Mouse (Mus musculus): ENCODE results near the gene Trim31.
"Not testable (repeated sequence)": the region's sequence is repeated elsewhere in the genome, so short reads cannot be mapped to it uniquely, and the experiment has no call there.

The Trim31 gene

DNA sequence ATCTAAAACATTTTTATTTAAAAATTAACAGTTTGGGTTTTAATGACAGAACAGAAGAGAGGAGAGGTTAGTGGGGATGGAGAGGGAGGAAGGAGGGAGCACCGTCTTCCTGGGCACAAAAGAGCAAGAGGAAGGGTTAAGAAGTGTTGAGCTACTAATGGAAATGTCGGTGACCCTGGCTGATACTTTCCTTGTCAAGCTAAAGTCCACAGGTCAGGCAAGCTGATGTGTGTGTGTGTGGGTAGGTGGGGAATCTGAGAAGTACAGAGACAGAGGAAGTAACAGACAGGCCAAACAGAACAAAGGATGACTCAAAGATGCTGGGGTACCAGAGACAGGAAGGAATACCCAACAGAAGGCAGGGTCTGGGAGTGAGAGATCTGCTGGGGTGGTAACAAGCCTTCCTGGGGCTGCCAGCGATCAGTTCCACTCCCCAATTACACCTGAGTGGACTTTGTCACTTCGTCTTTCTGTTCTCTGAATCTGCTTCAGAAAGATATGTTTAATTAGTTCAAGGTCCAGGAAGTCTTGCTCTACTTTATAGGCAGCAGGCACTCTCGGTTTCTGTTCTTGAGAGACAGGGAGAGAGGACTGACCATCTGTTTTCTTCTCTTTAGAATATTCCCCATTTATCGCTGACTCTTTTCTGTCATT lies at the start of gene Trim31:
TSS of gene Trim31 (plus strand) at position 567 of the 654 bp plus-strand sequence.
- DNase-seq (ENCODE audit: low read depth, low spot score): no peak

GRCm38 (mm10) chr17:36848911-36849310 lies 49.0 kb upstream of the Trim31 start:
- peak; percentile 47 for DNase-seq (ENCODE audit: low read depth, low spot score)

DNA sequence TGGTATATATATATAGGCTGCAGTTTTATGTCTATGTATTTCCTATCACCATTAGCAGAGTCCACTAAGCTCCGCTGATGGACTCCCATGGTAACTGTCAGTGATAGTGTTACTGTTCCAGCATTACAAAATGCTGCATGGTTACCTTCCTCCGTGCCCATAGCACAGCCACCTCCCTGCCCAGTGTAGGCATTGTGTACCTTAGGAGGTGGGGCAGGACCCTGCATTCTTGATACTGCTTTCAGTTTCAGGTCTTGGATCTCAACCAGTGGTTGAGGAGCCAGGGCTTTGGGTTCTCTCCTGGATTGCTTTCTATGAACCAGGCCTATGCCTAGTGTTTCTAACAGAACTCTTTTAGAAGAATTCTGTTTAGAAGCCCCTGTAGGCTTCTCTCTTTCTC lies 47.9 kb upstream of the Trim31 start:
- no peak for DNase-seq (ENCODE audit: low read depth, low spot score)

DNA sequence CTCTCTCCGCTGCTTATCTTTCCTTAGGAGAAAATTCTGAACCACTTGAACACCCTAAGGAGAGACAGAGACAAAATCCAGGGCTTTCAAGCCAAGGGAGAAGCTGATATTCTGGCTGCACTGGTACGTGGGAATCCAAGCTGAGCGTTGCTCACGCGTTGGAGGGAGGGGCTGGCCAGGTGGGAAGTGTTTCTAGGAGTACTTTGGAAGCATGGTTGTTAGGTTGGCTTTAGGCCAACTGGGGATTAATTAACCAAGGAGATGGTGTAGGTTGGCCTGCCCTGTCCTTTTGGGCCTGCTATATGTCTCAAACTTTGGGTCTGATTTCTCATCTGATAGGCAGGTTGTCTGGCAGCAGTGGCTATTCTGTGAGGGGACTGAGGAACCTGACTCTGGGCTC lies 46.7 kb upstream of the Trim31 start:
- no peak for DNase-seq (ENCODE audit: low read depth, low spot score)

GRCm38 (mm10) chr17:36851627-36852026 lies 46.3 kb upstream of the Trim31 start:
- no peak for DNase-seq (ENCODE audit: low read depth, low spot score)

DNA sequence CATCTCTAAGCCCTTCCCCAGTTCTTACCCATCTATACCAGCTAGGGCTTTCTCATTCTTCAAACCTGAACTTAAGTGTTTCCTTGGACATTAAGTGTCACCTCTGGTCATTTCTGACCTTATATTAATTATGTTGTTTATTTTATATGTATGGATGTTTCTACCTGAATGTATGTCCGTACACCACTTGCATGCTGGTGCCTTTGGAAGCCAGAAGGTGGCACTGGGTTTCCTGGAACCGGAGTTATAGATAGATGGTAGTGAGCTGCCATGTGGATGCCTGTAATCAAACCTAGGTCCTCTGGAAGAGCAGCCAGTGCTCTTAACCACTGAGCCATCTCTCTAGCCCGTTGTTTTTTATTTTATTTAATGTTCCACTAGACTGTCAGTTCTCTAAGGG lies 42.4 kb upstream of the Trim31 start:
- no peak for DNase-seq (ENCODE audit: low read depth, low spot score)

DNA sequence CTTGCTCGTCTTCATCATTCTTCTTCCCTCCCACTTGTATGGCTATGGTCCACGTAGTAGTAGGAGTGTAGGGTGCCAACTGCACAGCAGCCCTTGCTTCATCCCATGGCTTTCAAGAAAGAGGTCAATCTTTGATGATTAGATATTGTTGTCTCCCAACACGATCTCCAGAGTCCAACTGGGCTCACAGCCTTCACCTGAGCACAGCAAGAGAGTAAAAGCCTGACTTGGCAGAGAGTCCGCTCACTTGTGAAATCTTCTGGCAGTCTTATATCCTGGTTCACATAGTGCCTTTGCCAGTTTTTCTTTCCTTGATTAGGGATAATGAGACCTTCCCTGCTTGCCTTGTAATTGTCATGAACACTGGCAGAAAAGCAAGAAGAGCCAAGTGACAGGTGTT lies 41.7 kb upstream of the Trim31 start:
- no peak for DNase-seq (ENCODE audit: low read depth, low spot score)

GRCm38 (mm10) chr17:36858181-36858580 lies 39.7 kb upstream of the Trim31 start:
- no peak for DNase-seq (ENCODE audit: low read depth, low spot score)

GRCm38 (mm10) chr17:36861680-36862079 lies 36.2 kb upstream of the Trim31 start:
- DNase-seq (ENCODE audit: low read depth, low spot score): no peak

DNA sequence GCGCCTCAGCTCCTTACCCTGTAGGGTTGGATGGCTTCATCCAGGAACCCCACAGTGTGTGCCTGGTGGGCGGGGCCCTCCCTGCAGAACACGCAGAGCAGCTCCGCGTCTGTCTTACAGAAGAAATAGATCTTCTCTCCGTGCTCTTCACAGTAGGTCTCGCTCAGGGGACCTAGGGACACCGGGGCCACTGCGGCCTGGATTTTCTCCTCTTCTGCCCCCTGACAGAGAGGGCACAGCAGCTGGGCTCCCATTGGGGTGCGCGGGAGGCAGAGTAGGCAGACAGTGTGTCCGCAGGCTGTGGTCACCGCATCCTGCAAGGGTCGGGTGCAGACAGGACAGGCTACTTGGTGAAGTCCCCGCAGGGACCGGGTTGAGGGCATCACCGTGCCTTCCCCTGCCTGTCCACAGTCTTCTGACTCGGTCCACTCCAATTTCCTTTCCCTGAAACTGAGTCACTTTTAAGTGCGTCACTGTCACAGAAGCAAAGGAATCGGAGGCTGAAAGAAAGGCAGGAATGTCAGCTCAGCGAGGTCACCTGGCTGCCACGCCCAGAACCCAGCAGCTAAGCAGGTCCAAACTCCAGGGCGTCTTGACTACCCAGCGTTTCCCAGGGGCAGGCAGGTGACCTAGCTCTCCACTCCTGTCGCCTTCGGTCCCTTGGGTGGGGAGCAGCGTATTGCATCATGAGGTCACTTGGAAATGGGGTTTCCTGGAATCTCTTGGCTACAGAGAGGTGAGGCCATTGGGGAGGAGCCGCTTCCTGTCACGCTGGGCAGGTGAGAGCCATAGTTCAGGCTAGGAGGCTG lies 31.0 kb upstream of the Trim31 start, which contains the start of gene Trim15:
TSS of gene Trim15 (minus strand) at position 492 of the 809 bp plus-strand sequence.
- no peak for DNase-seq (ENCODE audit: low read depth, low spot score)

DNA sequence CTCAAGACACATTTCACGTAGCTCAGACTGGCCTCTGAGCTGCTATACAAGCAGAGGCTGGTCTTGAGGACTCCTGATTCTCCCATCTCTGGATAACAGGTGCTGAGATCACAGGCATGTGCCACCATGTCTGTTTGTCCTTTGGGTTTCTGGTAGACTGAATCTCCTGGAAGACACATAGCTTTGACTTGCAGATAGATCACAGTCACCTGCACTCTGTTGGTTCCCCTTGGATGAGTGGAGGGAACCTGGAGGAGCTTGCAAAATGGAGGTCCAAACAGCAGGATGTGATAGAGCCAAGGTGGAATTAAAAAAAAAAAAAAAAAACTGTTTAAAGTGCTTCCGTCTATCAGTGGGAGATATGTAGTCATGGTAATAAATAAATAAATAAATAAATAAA lies 29.1 kb upstream of the Trim31 start:
- DNase-seq (ENCODE audit: low read depth, low spot score): no peak

DNA sequence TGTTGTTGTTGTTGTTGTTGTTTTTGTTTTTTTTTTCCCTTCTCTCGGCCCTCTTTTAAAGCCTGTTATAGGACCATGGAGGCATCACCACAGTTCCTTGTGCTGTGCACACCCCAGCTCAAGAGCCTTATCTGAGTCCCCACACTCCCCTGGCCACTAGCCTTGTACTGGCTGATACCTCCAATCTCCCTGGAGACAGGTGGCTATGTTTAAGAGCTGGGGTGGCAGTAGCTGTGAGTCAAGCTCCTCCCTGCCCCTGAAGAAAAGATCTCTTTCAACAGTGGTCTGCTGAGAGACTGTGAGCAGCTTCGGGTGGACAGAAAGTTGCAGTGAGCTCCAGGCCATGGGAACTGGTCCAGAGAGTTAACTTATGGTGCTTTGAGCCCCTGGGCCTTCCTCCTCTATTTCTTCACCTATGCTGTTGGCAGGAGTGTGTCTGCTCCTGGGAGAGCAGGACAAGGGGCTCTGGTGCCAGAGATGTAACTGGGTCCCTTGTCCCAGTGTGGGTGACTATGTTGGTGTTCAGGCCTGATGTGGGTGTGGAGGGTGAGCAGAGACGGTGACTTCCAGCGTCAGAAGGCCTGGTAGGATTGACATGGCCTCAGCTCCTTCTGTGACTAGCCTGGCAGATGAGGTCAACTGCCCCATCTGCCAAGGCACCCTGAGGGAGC lies 28.5 kb upstream of the Trim31 start, which contains the start of gene Trim10:
TSS of gene Trim10 (plus strand) at position 291 of the 671 bp plus-strand sequence.
- no peak for DNase-seq (ENCODE audit: low read depth, low spot score)

DNA sequence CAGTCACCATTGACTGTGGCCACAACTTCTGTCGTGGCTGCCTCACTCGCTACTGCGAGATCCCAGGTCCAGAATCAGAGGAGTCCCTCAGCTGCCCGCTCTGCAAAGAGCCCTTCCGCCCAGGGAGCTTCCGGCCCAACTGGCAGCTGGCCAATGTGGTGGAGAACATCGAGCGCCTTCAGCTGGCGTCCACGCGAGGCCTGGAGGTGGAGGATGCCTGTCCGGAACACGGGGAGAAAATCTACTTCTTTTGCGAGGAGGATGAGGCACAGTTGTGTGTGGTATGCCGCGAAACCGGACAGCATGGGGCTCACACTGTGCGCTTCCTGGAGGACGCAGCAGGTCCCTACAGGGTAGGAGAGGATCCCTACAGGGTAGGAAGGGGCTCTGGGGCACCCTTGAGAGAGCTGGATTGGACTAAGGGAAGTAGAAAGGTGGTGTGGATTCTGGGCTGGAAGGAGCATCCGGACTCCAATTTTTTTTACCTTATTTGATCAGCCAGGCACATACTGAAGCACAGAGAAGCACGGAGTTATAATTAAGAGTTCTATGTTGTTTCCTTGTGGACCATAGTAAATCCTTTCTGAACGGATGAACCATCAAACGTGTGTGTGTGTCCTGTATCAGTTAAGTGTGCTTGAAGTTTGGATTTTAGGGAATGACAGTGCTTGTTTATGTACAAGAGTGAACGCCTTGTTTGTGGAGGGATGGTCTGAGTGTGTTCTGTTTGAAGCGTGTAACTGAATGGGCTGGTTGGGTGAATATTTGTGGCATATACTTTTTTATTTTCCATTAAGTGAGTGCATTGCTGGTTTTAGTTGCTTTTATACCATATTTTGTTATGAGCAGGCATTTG lies 27.7 kb upstream of the Trim31 start:
- no peak for DNase-seq (ENCODE audit: low read depth, low spot score)

DNA sequence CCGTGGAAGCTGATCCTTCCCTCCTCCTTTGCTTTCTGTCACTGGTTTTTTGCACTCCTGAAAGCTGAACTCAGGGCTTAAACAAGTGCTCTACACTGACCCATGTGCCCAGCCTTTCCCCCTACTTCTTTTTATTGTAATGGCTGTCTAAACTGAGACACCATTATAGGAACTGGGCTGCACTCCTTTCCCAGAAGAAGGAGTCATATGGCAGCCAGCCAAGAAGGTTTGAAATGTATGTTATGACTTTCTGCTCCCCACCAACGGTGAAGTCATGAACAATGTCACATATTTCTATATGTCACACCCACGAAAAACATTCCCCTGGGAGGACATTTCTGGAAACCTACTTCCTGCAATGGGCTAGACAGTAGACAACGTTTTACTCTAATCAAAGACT lies 23.3 kb upstream of the Trim31 start:
- no peak for DNase-seq (ENCODE audit: low read depth, low spot score)

DNA sequence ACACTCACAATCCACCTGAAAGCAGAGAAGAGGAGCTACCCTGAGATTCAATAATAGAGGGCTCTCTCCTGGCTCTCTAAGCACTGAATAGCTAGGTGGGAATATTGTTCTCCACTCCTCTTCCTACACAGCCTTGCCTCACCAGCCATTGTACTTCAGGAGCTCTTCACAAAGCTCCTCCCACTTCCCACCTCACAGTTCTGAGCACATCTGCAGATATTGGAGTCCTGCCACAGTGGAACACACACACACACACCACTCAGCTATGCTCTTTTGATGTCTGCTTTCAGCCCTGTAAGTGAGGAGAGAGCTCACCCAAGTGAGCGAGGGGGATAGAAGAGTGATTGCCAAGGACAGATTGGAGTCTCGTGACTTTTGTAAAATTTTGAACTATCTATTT lies 14.6 kb upstream of the Trim31 start:
- DNase-seq (ENCODE audit: low read depth, low spot score): no peak

GRCm38 (mm10) chr17:36885132-36885790 lies 12.7 kb upstream of the Trim31 start:
- no peak for DNase-seq (ENCODE audit: low read depth, low spot score)

- no peak for DNase-seq (ENCODE audit: low read depth, low spot score)
Observed at GRCm38 (mm10) chr17:36890073-36890903, 7.6 kb upstream of the Trim31 start, which contains the start of gene Trim40. Gene Trim40, minus strand, starts transcription at chr17:36890123.

GRCm38 (mm10) chr17:36891496-36891895 lies 6.4 kb upstream of the Trim31 start:
- DNase-seq (ENCODE audit: low read depth, low spot score): not testable (repeated sequence)

GRCm38 (mm10) chr17:36892362-36892761 lies 5.6 kb upstream of the Trim31 start:
- DNase-seq (ENCODE audit: low read depth, low spot score): no peak

GRCm38 (mm10) chr17:36893387-36893786 lies 4.5 kb upstream of the Trim31 start:
- DNase-seq (ENCODE audit: low read depth, low spot score): no peak

Data from retina, adult 2 months (tissue).